Mouse (Mus musculus) cerebellum, adult 2 months (tissue): ENCODE results near the gene Xrcc1. TPM values are rescaled to one million over a fixed set of nuclear protein-coding genes. Genes with fewer than 3 reads are reported as not detected.
"Not testable (repeated sequence)": the region's sequence is repeated elsewhere in the genome, so short reads cannot be mapped to it uniquely, and the experiment has no call there.

Experiments
- DNase-seq, 2 experiments: peaks; one replicate each; pipeline ENCODE4 v3.0.0; 2021
- H3K27ac ChIP-seq: fragments of 200-500 bp; 2 replicates; pipeline ENCODE4 v1.5.1; 2012; ENCODE audit warnings: low read length, control low read depth, inconsistent platforms; ENCODE audit not compliant: insufficient read depth
- H3K27me3 ChIP-seq: fragments of 200-500 bp; 2 replicates; pipeline ENCODE4 v1.6.1; 2012; ENCODE audit warnings: inconsistent platforms, mild to moderate bottlenecking, low read length, moderate library complexity; ENCODE audit not compliant: control insufficient read depth, insufficient read depth
- H3K4me1 ChIP-seq: fragments of 200-500 bp; 2 replicates; pipeline ENCODE4 v1.6.1; 2011; ENCODE audit warnings: low read length; ENCODE audit not compliant: control insufficient read depth, insufficient read depth
- H3K4me3 ChIP-seq: fragments of 200-500 bp; replicated peaks from 2 replicates; pipeline ENCODE3; 2011; ENCODE audit warnings: mild to moderate bottlenecking, low read depth, low read length, control low read depth; ENCODE audit not compliant: insufficient read depth
- CTCF ChIP-seq: fragments of 200-500 bp; IDR thresholded peaks from 2 replicates; pipeline ENCODE4 v1.5.1; 2011; ENCODE audit warnings: low read depth, mild to moderate bottlenecking, control low read depth, low read length, moderate library complexity, borderline replicate concordance; ENCODE audit not compliant: insufficient read depth
- POLR2A ChIP-seq: fragments of 200-500 bp; IDR thresholded peaks from 2 replicates; pipeline ENCODE4 v1.6.1; 2011; ENCODE audit warnings: low read length, control low read depth, borderline replicate concordance; ENCODE audit not compliant: insufficient read depth
- WGBS: fragments of 180-500 bp; shearing (Covaris S2); methylation state at CpG from one replicate; pipeline ENCODE4 v1.1.7; 2018; 5-methylcytosine and 5-hydroxymethylcytosine counted together
- polyA plus RNA-seq: library from polyadenylated mRNA; depleted of rRNA; stranded (reverse); fragments of >200 nt; gene quantifications from 2 replicates; pipeline ENCODE4 v1.2.3, GENCODE M21; 2012

Gene Xrcc1
- polyA plus RNA-seq, 1 experiment = 46.2 TPM

DNA sequence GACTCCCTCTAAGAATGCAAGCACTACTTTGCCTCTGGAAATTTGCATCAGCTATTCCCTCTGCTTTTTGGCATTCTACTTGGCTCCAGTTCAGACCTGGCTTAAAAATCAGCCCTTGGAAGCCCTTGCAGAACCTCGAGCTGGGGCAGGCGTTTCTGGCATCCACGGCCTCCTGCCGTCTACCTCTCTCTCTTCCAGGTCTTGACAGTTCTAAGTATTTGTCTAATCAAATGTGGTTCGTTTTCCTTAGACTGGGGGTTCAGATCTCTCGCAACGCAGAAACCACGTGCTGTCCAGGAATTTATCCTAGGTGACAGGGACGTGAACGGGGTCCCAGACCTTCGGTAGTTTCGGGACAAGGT lies 39.6 kb upstream of the Xrcc1 start:
- no peak for TF ChIP-seq POLR2A
- no peak for TF ChIP-seq CTCF
- no peaks in the 10 kb centered on the region for H3K27me3 ChIP-seq
- peaks cover 5% of the 10 kb centered on the region for H3K4me1 ChIP-seq
- WGBS = 1% methylated on average over 12 of the region's 12 CpGs
- H3K4me3 ChIP-seq = peak overlapping the region; percentile 75
- peak overlapping the region; percentile 93; the same call in 1 of the 2 replicates for H3K27ac ChIP-seq
- DNase-seq = peak; percentile 83 to 87

GRCm38 (mm10) chr7:24506838-24507725 lies 39.0 kb upstream of the Xrcc1 start, which contains the start of gene Zfp428:
Gene Zfp428, plus strand, starts transcription at chr7:24507006.
- no peak for TF ChIP-seq CTCF
- peak; percentile 82 for TF ChIP-seq POLR2A

GRCm38 (mm10) chr7:24507726-24508114 lies 38.4 kb upstream of the Xrcc1 start:
- WGBS = under 1% methylated on average over 20 of the region's 20 CpGs
- peak overlapping the region; percentile 93 for H3K27ac ChIP-seq
- H3K27me3 ChIP-seq = no peaks in the 10 kb centered on the region
- peaks cover 5% of the 10 kb centered on the region for H3K4me1 ChIP-seq
- DNase-seq = no peak
- TF ChIP-seq CTCF = no peak
- peak overlapping the region; percentile 75 for H3K4me3 ChIP-seq

More at GRCm38 (mm10) chr7:24506838-24507725, 39.0 kb upstream of the Xrcc1 start, which contains the start of gene Zfp428:
- peak; percentile 90 to 92 for DNase-seq
- peak within 1 kb of the TSS; percentile 93 for H3K27ac ChIP-seq
- H3K27me3 ChIP-seq = no peaks in the 10 kb centered on the region
- peaks cover 5% of the 10 kb centered on the region for H3K4me1 ChIP-seq
- H3K4me3 ChIP-seq = peak within 1 kb of the TSS; percentile 75
- under 1% methylated on average over 79 of the region's 84 CpGs for WGBS

GRCm38 (mm10) chr7:24512355-24512754 lies 33.7 kb upstream of the Xrcc1 start, which contains the start of gene AC161166.1:
Gene AC161166.1, minus strand, starts transcription at chr7:24512455.
- Histone ChIP-seq H3K4me1 (no peaks in the 10 kb centered on the region), H3K27ac (no peak within 1 kb of the TSS), H3K27me3 (no peaks in the 10 kb centered on the region), H3K4me3 (no peak within 1 kb of the TSS)
- WGBS = 81% methylated on average over 7 of the region's 7 CpGs
- TF ChIP-seq CTCF (no peak), POLR2A (no peak)
- DNase-seq = no peak

- peak; percentile 53 to 61 for DNase-seq
- peak; percentile 29; the same call in 1 of the 2 replicates for TF ChIP-seq CTCF
- not testable (repeated sequence) for H3K27ac ChIP-seq, H3K27me3 ChIP-seq, H3K4me3 ChIP-seq, H3K4me1 ChIP-seq
- WGBS = 60% methylated on average over 8 of the region's 8 CpGs
These were observed 29.8 kb upstream of the Xrcc1 start for GRCm38 (mm10) chr7:24516319-24516718.

GRCm38 (mm10) chr7:24517077-24517476 lies 29.0 kb upstream of the Xrcc1 start:
- Histone ChIP-seq H3K27me3 (no peaks in the 10 kb centered on the region), H3K4me3 (no peak overlapping the region), H3K27ac (no peak overlapping the region), H3K4me1 (no peaks in the 10 kb centered on the region)
- no peak for DNase-seq
- WGBS = 55% methylated on average over 5 of the region's 5 CpGs
- no peak for TF ChIP-seq CTCF
- TF ChIP-seq POLR2A = no peak

GRCm38 (mm10) chr7:24517654-24518053 lies 28.4 kb upstream of the Xrcc1 start:
- Histone ChIP-seq H3K27me3 (no peaks in the 10 kb centered on the region), H3K27ac (no peak overlapping the region), H3K4me1 (no peaks in the 10 kb centered on the region), H3K4me3 (no peak overlapping the region)
- DNase-seq = peak in 1 of 2 experiments; percentile 41
- WGBS = 26% methylated on average over 6 of the region's 6 CpGs
- TF ChIP-seq POLR2A = no peak
- TF ChIP-seq CTCF = no peak

- no peak overlapping the region for H3K27ac ChIP-seq
- no peak overlapping the region for H3K4me3 ChIP-seq
- WGBS = 55% methylated on average over 3 of the region's 3 CpGs
- no peak for DNase-seq
- no peaks in the 10 kb centered on the region for H3K27me3 ChIP-seq
- H3K4me1 ChIP-seq = no peaks in the 10 kb centered on the region
- TF ChIP-seq CTCF (no peak), POLR2A (no peak)
These were observed 27.0 kb upstream of the Xrcc1 start for GRCm38 (mm10) chr7:24519130-24519529.

GRCm38 (mm10) chr7:24520054-24520453 lies 26.0 kb upstream of the Xrcc1 start:
- DNase-seq, H3K27ac ChIP-seq, H3K27me3 ChIP-seq, H3K4me3 ChIP-seq, H3K4me1 ChIP-seq: not testable (repeated sequence)
- WGBS = 43% methylated on average over 10 of the region's 10 CpGs
